Mouse (Mus musculus) liver, adult 2 months (tissue): ENCODE measurements at regions not wholly inside any gene's neighbourhood (a gene's known extent, or its start where the extent isn't known, plus 50 kb on each side); places are given as distances from the start of the nearest gene placed in this dataset.

Experiments
- DNase-seq: peaks from one replicate; pipeline ENCODE4 v3.0.0-alpha.2; 2011; ENCODE audit warnings: low read depth, low spot score; ENCODE audit errors: extremely low read depth
- H3K27ac ChIP-seq: fragments of 200-500 bp; replicated peaks from 2 replicates; pipeline ENCODE4 v1.5.1; 2012; ENCODE audit warnings: low read depth, mild to moderate bottlenecking, control low read depth, inconsistent platforms, low read length; ENCODE audit not compliant: insufficient read depth
- H3K27me3 ChIP-seq: fragments of 200-500 bp; 2 replicates; pipeline ENCODE4 v1.6.1; 2012; ENCODE audit warnings: mild to moderate bottlenecking, moderate library complexity, low read length, inconsistent platforms; ENCODE audit not compliant: control insufficient read depth, insufficient read depth
- H3K36me3 ChIP-seq: fragments of 200-500 bp; 2 replicates; pipeline ENCODE4 v1.6.1; 2012; ENCODE audit warnings: low read length, inconsistent platforms; ENCODE audit not compliant: control insufficient read depth, insufficient read depth
- H3K4me1 ChIP-seq: fragments of 200-500 bp; 2 replicates; pipeline ENCODE4 v1.6.1; 2011; ENCODE audit warnings: low read length; ENCODE audit not compliant: control insufficient read depth, insufficient read depth
- H3K4me3 ChIP-seq: fragments of 200-500 bp; 2 replicates; pipeline ENCODE4 v1.5.1; 2011; ENCODE audit warnings: low read depth, mild to moderate bottlenecking, control low read depth, low read length, moderate library complexity; ENCODE audit not compliant: insufficient read depth
- H3K79me2 ChIP-seq: fragments of 200-500 bp; 2 replicates; pipeline ENCODE4 v1.6.1; 2012; ENCODE audit warnings: inconsistent platforms, mild to moderate bottlenecking, low read length, moderate library complexity; ENCODE audit not compliant: control insufficient read depth, insufficient read depth
- H3K9ac ChIP-seq: fragments of 200-500 bp; 2 replicates; pipeline ENCODE4 v1.6.1; 2012; ENCODE audit warnings: low read depth, mild to moderate bottlenecking, control low read depth, inconsistent platforms, low read length
- CTCF ChIP-seq: fragments of 200-500 bp; IDR thresholded peaks from 2 replicates; pipeline ENCODE4 v1.5.1; 2011; ENCODE audit warnings: low read depth, low read length, control low read depth
- POLR2A ChIP-seq: fragments of 200-500 bp; IDR thresholded peaks from 2 replicates; pipeline ENCODE4 v1.6.1; 2011; ENCODE audit warnings: low read length, control low read depth; ENCODE audit not compliant: insufficient read depth; ENCODE audit errors: extremely low read depth
- WGBS: fragments of 180-500 bp; shearing (Covaris S2); methylation state at CpG from one replicate; pipeline ENCODE4 v1.1.7; 2018; 5-methylcytosine and 5-hydroxymethylcytosine counted together

DNA sequence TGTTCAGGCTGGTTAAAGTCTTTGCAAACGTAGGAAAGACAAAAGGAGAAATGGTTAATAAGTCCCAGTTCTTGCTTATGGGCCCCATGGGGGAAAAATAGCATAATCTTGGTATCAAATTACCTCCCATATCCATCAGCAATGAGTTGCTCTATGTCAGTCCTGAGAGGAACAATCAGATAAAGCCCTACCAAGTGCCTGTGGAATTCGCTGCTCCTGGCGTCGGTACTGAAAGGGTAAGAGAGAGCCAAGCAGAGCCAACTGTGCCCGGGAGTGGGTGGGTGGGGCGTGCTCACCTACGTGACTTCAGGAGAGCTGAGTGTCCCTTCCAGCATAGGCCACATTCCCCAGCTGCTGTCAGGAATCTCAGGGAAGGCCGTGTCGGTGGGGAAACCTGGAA lies 392.7 kb downstream of the Wdr11 start:
- H3K79me2 ChIP-seq = no peaks in the 10 kb centered on the region
- 82% methylated on average over 9 of the region's 9 CpGs for WGBS
- DNase-seq = no peak
- no peaks in the 10 kb centered on the region for H3K27me3 ChIP-seq
- no peak overlapping the region for H3K27ac ChIP-seq
- H3K4me3 ChIP-seq = no peak overlapping the region
- H3K36me3 ChIP-seq = no peaks in the 10 kb centered on the region
- H3K9ac ChIP-seq = no peak overlapping the region
- TF ChIP-seq CTCF = no peak
- no peak for TF ChIP-seq POLR2A
- H3K4me1 ChIP-seq = no peaks in the 10 kb centered on the region

DNA sequence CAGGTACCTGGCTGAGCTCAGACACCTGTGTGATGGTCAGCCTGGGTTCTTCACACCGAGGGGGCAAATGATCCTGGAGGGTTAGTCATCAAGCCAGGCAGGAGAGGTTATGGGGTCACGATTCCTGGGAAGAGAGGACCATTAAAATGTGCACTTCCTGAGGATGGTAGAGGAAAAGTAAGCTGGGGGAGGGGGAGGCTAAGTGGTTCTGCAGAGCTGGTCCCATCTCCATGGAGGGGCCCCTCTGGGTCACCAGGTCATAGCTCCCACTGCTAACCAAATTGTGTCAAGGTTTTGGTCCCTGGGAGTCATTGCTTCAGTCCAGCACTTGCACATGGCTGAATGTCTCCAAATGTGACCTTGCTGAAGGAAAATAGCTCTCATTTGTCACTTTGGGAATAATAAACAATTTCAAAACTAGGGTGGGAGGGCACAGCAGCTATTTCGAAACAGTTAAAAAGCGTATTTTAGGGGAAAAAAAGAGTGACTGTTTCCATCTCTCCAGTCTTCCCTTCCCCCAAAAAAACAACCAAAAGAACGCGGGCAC lies 395.5 kb downstream of the Wdr11 start:
- TF ChIP-seq POLR2A (no peak), CTCF (no peak)
- Histone ChIP-seq H3K27me3 (no peaks in the 10 kb centered on the region), H3K27ac (no peak overlapping the region), H3K4me3 (no peak overlapping the region), H3K9ac (no peak overlapping the region), H3K4me1 (no peaks in the 10 kb centered on the region), H3K36me3 (no peaks in the 10 kb centered on the region), H3K79me2 (no peaks in the 10 kb centered on the region)
- WGBS = 43% methylated on average over 6 of the region's 6 CpGs
- no peak for DNase-seq

DNA sequence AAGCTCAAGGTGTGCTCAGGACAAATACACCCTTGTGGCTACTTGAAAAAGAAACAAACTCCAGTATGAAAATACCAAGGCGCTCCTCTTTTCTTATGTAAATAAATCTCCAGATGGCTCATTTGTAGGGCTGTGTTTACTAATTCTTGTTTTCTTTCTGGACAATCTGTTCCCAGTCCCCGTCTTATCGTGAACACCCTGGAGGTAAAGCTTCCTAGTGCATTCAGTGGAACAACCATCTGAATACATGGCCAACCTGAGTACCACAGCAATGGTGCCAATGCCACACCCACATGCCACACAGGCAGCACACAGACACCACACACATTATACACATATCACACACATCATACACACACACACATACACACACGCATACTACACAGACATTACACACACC lies 396.1 kb downstream of the Wdr11 start:
- Histone ChIP-seq H3K79me2 (no peaks in the 10 kb centered on the region), H3K27ac (no peak overlapping the region)
- DNase-seq = no peak

DNA sequence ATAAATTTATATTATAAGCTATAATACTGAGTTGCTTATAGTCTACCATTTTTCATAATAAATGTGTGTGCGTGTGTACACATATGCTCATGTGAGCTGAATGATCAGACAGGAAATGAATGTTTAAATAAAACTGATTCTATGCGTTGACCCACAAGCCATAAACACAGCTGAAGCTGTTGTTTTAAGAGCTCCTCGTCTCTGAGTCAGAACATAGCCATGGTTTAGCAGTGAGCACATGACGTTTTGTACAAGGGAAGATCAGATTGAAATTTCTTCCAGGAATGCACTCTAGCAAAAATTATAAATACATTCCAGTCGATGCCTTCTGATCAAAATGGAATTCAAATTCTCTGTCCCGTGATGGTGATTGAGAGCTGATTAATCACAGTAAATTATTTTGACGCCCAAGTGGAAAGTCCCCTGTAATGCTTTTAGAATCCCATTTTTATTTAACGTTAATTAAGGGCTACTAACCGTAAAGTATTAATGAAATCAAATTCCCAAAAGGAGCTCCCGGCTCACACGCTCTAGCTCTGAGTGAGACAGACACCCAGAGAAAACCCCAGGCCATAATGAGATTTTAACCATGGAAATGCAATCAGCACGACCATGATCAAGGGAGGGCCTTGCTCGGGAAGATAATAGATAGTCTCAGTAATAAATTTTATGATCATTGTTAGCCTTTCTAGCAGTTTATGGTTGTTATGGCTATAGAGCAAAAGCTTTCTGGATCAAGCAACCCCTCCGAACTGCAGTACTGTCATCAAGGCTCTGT lies 402.0 kb downstream of the Wdr11 start:
- Histone ChIP-seq H3K4me1 (no peaks in the 10 kb centered on the region), H3K27me3 (no peaks in the 10 kb centered on the region), H3K79me2 (no peaks in the 10 kb centered on the region), H3K9ac (no peak overlapping the region), H3K27ac (no peak overlapping the region), H3K4me3 (no peak overlapping the region), H3K36me3 (no peaks in the 10 kb centered on the region)
- 87% methylated on average over 14 of the region's 14 CpGs for WGBS
- no peak for DNase-seq
- no peak for TF ChIP-seq CTCF
- no peak for TF ChIP-seq POLR2A

More for the DNA sequence above, 396.1 kb downstream of the Wdr11 start:
- Histone ChIP-seq H3K4me3 (no peak overlapping the region), H3K27me3 (no peaks in the 10 kb centered on the region), H3K9ac (no peak overlapping the region), H3K4me1 (no peaks in the 10 kb centered on the region), H3K36me3 (no peaks in the 10 kb centered on the region)
- 54% methylated on average over 4 of the region's 4 CpGs for WGBS
- TF ChIP-seq POLR2A = no peak
- TF ChIP-seq CTCF = no peak

DNA sequence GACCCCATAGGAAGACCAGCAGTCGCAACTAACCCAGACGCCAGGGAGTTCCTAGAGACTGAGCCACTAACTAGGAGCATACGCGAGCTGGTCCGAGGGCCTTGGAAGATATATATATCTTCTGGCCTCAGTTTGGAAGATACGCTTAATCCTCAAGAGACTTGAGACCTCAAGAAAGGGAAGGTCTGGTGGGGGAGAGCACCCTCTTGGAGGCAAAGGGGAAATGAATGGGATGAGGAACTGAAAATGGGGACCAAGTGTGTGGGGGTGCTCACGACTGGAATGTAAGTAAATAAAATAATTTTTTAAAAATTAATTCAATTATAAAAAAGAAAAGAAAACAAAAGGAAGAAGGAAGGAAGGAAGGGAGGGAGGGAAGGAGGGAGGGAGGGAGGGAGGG lies 403.9 kb downstream of the Wdr11 start:
- no peaks in the 10 kb centered on the region for H3K4me1 ChIP-seq
- no peak overlapping the region for H3K4me3 ChIP-seq
- 89% methylated on average over 7 of the region's 7 CpGs for WGBS
- H3K27me3 ChIP-seq = no peaks in the 10 kb centered on the region
- no peak overlapping the region for H3K9ac ChIP-seq
- H3K27ac ChIP-seq = no peak overlapping the region
- no peaks in the 10 kb centered on the region for H3K36me3 ChIP-seq
- H3K79me2 ChIP-seq = no peaks in the 10 kb centered on the region
- TF ChIP-seq CTCF = no peak
- no peak for TF ChIP-seq POLR2A
- DNase-seq = no peak

DNA sequence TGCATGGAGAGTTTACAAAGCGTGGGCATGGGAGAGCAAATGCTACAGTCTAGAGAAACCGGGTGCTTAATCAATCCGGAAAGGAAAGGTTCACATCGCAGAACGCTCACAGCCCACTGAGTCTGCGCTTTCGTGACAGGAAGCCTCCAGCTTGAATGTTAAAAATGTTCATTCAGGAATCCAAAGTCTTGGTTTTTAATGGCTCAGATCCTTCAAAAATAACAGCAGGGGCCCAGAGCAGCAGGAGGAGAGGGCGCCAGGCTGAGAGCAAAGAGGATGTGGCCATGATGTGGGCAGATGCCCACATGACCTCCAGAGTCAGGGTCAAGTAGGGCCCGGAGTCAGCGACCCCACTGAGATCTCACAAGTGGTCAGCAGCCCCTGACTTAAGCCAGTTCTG lies 409.4 kb downstream of the Wdr11 start:
- WGBS = 71% methylated on average over 10 of the region's 10 CpGs
- H3K79me2 ChIP-seq = no peaks in the 10 kb centered on the region
- no peaks in the 10 kb centered on the region for H3K27me3 ChIP-seq
- no peak overlapping the region for H3K27ac ChIP-seq
- H3K4me1 ChIP-seq = no peaks in the 10 kb centered on the region
- TF ChIP-seq POLR2A (no peak), CTCF (no peak)
- H3K4me3 ChIP-seq = no peak overlapping the region
- H3K9ac ChIP-seq = no peak overlapping the region
- DNase-seq = no peak
- no peaks in the 10 kb centered on the region for H3K36me3 ChIP-seq
